Mouse (Mus musculus) ES-E14 (cell line): Measurements from ENCODE around the gene Ptma.

Experiments
- CHD2 ChIP-seq: IDR thresholded peaks from 2 replicates; pipeline ENCODE4 v1.6.1; 2014; ENCODE audit warnings: mild to moderate bottlenecking, low read depth, low read length, inconsistent platforms
- HCFC1 ChIP-seq: IDR thresholded peaks from 2 replicates; pipeline ENCODE4 v1.6.1; 2012; ENCODE audit warnings: low read length, inconsistent platforms, borderline replicate concordance; ENCODE audit not compliant: insufficient read depth
- MAFK ChIP-seq: IDR thresholded peaks from 2 replicates; pipeline ENCODE4 v1.6.1; 2014; ENCODE audit warnings: mild to moderate bottlenecking, low read depth, low read length, inconsistent platforms; ENCODE audit not compliant: insufficient read depth
- ZC3H11A ChIP-seq: IDR thresholded peaks from 2 replicates; pipeline ENCODE4 v1.6.1; 2012; ENCODE audit warnings: low read depth, mild to moderate bottlenecking, inconsistent platforms, low read length, borderline replicate concordance
- ZNF384 ChIP-seq: IDR thresholded peaks from 2 replicates; pipeline ENCODE4 v1.6.1; 2012; ENCODE audit warnings: low read depth, low read length, inconsistent platforms

DNA sequence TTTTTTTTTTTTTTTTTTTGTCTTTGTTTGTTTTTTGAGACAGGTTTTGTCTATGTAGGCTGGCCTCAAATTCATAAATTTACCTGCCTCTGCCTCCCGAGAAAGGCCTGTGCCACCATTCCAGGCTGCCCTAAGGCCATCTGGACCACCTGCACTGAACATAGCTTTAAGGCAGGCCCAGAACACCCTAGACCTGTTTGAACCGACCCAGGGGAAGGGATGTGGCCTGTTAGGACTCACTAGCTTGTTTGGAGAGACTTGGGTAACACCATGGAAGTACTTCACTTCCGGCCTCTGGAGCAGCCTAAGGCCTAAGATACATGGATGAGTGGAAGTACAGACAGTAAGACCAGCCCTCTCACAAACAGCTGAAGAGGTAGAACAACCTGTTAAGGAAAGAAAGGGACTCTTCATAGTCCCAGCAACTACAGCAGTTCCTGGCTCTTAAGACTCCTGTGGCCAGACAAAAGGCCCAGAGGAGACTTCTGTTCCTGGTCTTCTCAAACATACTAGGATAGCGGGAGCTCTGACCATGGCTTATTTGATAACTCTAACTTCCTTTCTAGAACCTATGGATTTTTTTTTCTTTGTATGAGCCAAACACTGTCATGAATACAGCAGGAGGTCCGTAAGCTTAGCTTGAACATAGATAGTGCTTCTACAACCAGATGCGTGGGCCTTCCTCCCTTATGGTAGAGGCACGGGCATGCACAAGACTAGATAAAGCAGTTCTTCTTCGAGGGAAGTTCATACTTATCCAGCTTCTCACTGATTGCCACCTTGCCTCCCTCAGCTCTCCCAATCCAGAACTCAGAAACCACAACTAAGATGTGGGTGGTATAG, 2.5 kb upstream of the Ptma start:
- no peak for TF ChIP-seq MAFK
- TF ChIP-seq HCFC1: no peak
- TF ChIP-seq CHD2: no peak
- TF ChIP-seq ZC3H11A: no peak
- 0 out of 2 replicates have a peak, but pooled peaks have one; percentile 39 for TF ChIP-seq ZNF384
